Mouse (Mus musculus) small intestine, adult 2 months (tissue): ENCODE measurements around the gene Galk2.

Experiments
- CTCF ChIP-seq: fragments of 200-500 bp; IDR thresholded peaks from 2 replicates; pipeline ENCODE4 v1.5.1; 2012; ENCODE audit warnings: low read depth, mild to moderate bottlenecking, control low read depth, inconsistent platforms, low read length, moderate library complexity, mixed read lengths; ENCODE audit not compliant: insufficient replicate concordance, insufficient read length; ENCODE audit errors: extremely low read depth
- POLR2A ChIP-seq: fragments of 200-500 bp; IDR thresholded peaks from 2 replicates; pipeline ENCODE4 v1.6.1; 2012; ENCODE audit warnings: low read depth, mild to moderate bottlenecking, control low read depth, inconsistent platforms, low read length, moderate library complexity

- TF ChIP-seq POLR2A: no peak
- no peak for TF ChIP-seq CTCF
Measured at GRCm38 (mm10) chr2:125914713-125915112, 55.8 kb downstream of the Galk2 start.
